Mouse (Mus musculus) thymus, adult 18-20 months (tissue): Measurements from ENCODE around the gene Slc9b2.

Experiments
- DNase-seq, 2 experiments: peaks; one replicate each; pipeline ENCODE4 v3.0.0; 2022; ENCODE audit warnings: mixed read lengths in 2 of 2

Slc9b2 gene

GRCm38 (mm10) chr3:135307411-135308259 is at the start of gene Slc9b2:
Gene Slc9b2 (plus strand): TSS chr3:135307700.
- DNase-seq, result peak; percentile 22 to 37

GRCm38 (mm10) chr3:135258919-135259318 is 48.6 kb upstream of the Slc9b2 start:
- DNase-seq, result no peak

- DNase-seq, result no peak
Measured at GRCm38 (mm10) chr3:135260233-135260632, 47.3 kb upstream of the Slc9b2 start.

- DNase-seq, result no peak
Measured at GRCm38 (mm10) chr3:135268616-135269015, 38.9 kb upstream of the Slc9b2 start.

GRCm38 (mm10) chr3:135269391-135269990 is 38.0 kb upstream of the Slc9b2 start:
- no peak for DNase-seq

- no peak for DNase-seq
Measured at GRCm38 (mm10) chr3:135272627-135273026, 34.9 kb upstream of the Slc9b2 start.

GRCm38 (mm10) chr3:135273047-135273446 is 34.5 kb upstream of the Slc9b2 start:
- no peak for DNase-seq

- DNase-seq, result no peak
Measured at GRCm38 (mm10) chr3:135280160-135280559, 27.3 kb upstream of the Slc9b2 start.

- DNase-seq, result peak; percentile 52 to 57
Measured at GRCm38 (mm10) chr3:135280669-135281415, 26.7 kb upstream of the Slc9b2 start, which contains the start of gene Bdh2. Gene Bdh2 (plus strand): TSS chr3:135281221.

GRCm38 (mm10) chr3:135281701-135282100 is 25.8 kb upstream of the Slc9b2 start:
- DNase-seq, result no peak

GRCm38 (mm10) chr3:135285256-135285655 is 22.2 kb upstream of the Slc9b2 start:
- no peak for DNase-seq

GRCm38 (mm10) chr3:135285807-135286206 is 21.7 kb upstream of the Slc9b2 start:
- DNase-seq, result no peak

GRCm38 (mm10) chr3:135288138-135288750 is 19.3 kb upstream of the Slc9b2 start:
- DNase-seq, result no peak

GRCm38 (mm10) chr3:135289148-135289547 is 18.4 kb upstream of the Slc9b2 start:
- no peak for DNase-seq

GRCm38 (mm10) chr3:135290249-135290894 is 17.1 kb upstream of the Slc9b2 start:
- DNase-seq, result peak in 1 of 2 experiments; percentile 27

- DNase-seq, result no peak
Measured at GRCm38 (mm10) chr3:135293703-135294102, 13.8 kb upstream of the Slc9b2 start.

GRCm38 (mm10) chr3:135295559-135295958 is 11.9 kb upstream of the Slc9b2 start:
- no peak for DNase-seq

GRCm38 (mm10) chr3:135298560-135298959 is 8.9 kb upstream of the Slc9b2 start:
- no peak for DNase-seq

GRCm38 (mm10) chr3:135300081-135300480 is 7.4 kb upstream of the Slc9b2 start:
- no peak for DNase-seq

GRCm38 (mm10) chr3:135304060-135304459 is 3.4 kb upstream of the Slc9b2 start:
- no peak for DNase-seq

- DNase-seq, result no peak
Measured at GRCm38 (mm10) chr3:135304566-135304965, 2.9 kb upstream of the Slc9b2 start.

- DNase-seq, result no peak
Measured at GRCm38 (mm10) chr3:135312916-135313491, 5.5 kb downstream of the Slc9b2 start.
